Mouse (Mus musculus): ENCODE measurements around the gene 2310011J03Rik.

- no peak for TF ChIP-seq IRF4 (IDR thresholded peaks at IDR 0.05; ENCODE audit: low read depth, low read length)
- TF ChIP-seq CTCF (conservative IDR thresholded peaks at IDR 0.05 in 1 of 2, IDR thresholded peaks at IDR 0.05 in 1 of 2; ENCODE audit: low read depth in 2 of 2, low read length in 2 of 2) = no peak
- TF ChIP-seq UBTF (IDR thresholded peaks at IDR 0.05; ENCODE audit: low read depth, low read length) = no peak
- TF ChIP-seq MEF2A (IDR thresholded peaks at IDR 0.05; ENCODE audit: borderline replicate concordance, low read depth, low read length) = no peak
- TF ChIP-seq KAT2A (IDR thresholded peaks at IDR 0.05; ENCODE audit: insufficient replicate concordance, low read length) = no peak
- no peak for TF ChIP-seq EP300 (IDR thresholded peaks at IDR 0.05; ENCODE audit: low read length)
- no peak for TF ChIP-seq RAD21 (IDR thresholded peaks at IDR 0.05; ENCODE audit: low read depth, low read length)
- no peak for TF ChIP-seq TCF12 (IDR thresholded peaks at IDR 0.05; ENCODE audit: low read depth, low read length)
- no peak for TF ChIP-seq ELF1 (IDR thresholded peaks at IDR 0.05; ENCODE audit: low read depth, low read length)
- TF ChIP-seq RCOR1 (conservative IDR thresholded peaks at IDR 0.05; ENCODE audit: low read depth, low read length) = no peak
- TF ChIP-seq POLR2A (IDR thresholded peaks at IDR 0.05; ENCODE audit: low read depth, low read length) = no peak
- no peak for TF ChIP-seq E2F4 (IDR thresholded peaks at IDR 0.05; ENCODE audit: insufficient replicate concordance, low read depth, low read length)
- TF ChIP-seq USF1 (IDR thresholded peaks at IDR 0.05; ENCODE audit: low read depth, low read length) = no peak
Observed at GRCm38 (mm10) chr10:80299824-80300223, 20.5 kb downstream of the 2310011J03Rik start.

Data from CH12.LX (cell line).